Mouse (Mus musculus) adrenal gland, postnatal 36 days (tissue): ENCODE measurements around the gene Mon1a. TPM values are rescaled to one million over a fixed set of nuclear protein-coding genes. Genes with fewer than 3 reads are reported as not detected.

ENCODE experiments used
- DNase-seq, 2 experiments: peaks; one replicate each; pipeline ENCODE4 v3.0.0; 2021; ENCODE audit warnings: mixed read lengths in 1 of 2
- total RNA-seq, 2 experiments: library from RNA; stranded (reverse); gene quantifications; 2 replicates each; pipeline ENCODE4 v1.2.3; 2021

Mon1a gene
- total RNA-seq, 2 experiments from 2014 or later: 17.7 to 19.8 TPM

GRCm38 (mm10) chr9:107949922-107950235 lies 61.9 kb downstream of the Mon1a start, which contains the start of gene Traip:
Gene Traip (plus strand): TSS chr9:107950136.
- DNase-seq: no peak

- peak; percentile 95 to 96 for DNase-seq
Observed at GRCm38 (mm10) chr9:107950460-107951355, 62.8 kb downstream of the Mon1a start.

Other genes starting within 250 kb of the Mon1a start
- gene Slc38a3, start 218.6 kb upstream of the Mon1a start, total RNA-seq: 1 to 10 TPM in 1 of 2 experiments, under 1 TPM in 1; 0.30 to 1.0 TPM
- gene Gnat1, start 208.4 kb upstream of the Mon1a start, total RNA-seq: not detected
- gene Sema3f, start 177.7 kb upstream of the Mon1a start, total RNA-seq: 10 to 100 TPM; 22.6 to 41.3 TPM
- 100 to 1,000 TPM in 1 of 2 experiments, 10 to 100 TPM in 1; 91.6 to 126 TPM for gene Rbm5, start 117.2 kb upstream of the Mon1a start, total RNA-seq
- 10 to 100 TPM; 45.6 to 55.8 TPM for gene Rbm6, start 14.9 kb upstream of the Mon1a start, total RNA-seq
- gene Mst1r, start 18.7 kb downstream of the Mon1a start, total RNA-seq: 10 to 100 TPM in 1 of 2 experiments, 1 to 10 TPM in 1; 5.2 to 11.9 TPM
- not detected for gene Actl11, start 40.3 kb downstream of the Mon1a start, total RNA-seq
- gene Camkv, start 47.5 kb downstream of the Mon1a start, total RNA-seq: 1 to 10 TPM; 2.9 to 3.6 TPM
- 1 to 10 TPM; 2.0 to 3.0 TPM for gene Traip, start 62.0 kb downstream of the Mon1a start, total RNA-seq
- 10 to 100 TPM; 15.8 to 21.3 TPM for gene Uba7, start 87.4 kb downstream of the Mon1a start, total RNA-seq
- under 1 TPM; 0.33 to 0.40 TPM for gene Gm20661, start 94.9 kb downstream of the Mon1a start, total RNA-seq
- gene Inka1, start 97.7 kb downstream of the Mon1a start, total RNA-seq: 1 to 10 TPM; 4.0 to 5.7 TPM
- gene Cdhr4, start 104.3 kb downstream of the Mon1a start, total RNA-seq: 1 to 10 TPM in 1 of 2 experiments, under 1 TPM in 1; 0.26 to 2.1 TPM
- gene Gm20662, start 108.2 kb downstream of the Mon1a start, total RNA-seq: 1 to 10 TPM; 1.1 to 1.7 TPM
- gene Ip6k1, start 114.3 kb downstream of the Mon1a start, total RNA-seq: 100 to 1,000 TPM; 124 to 129 TPM
- 10 to 100 TPM; 27.0 to 28.5 TPM for gene Gmppb, start 161.1 kb downstream of the Mon1a start, total RNA-seq
- 1 to 10 TPM; 4.5 to 4.7 TPM for gene Amigo3, start 165.0 kb downstream of the Mon1a start, total RNA-seq
- under 1 TPM; 0.17 to 0.49 TPM for gene Mst1, start 192.3 kb downstream of the Mon1a start, total RNA-seq
- 10 to 100 TPM; 54.3 to 57.1 TPM for gene Rnf123, start 195.2 kb downstream of the Mon1a start, total RNA-seq
- 10 to 100 TPM; 72.7 to 88.0 TPM for gene Apeh, start 206.5 kb downstream of the Mon1a start, total RNA-seq